Mouse (Mus musculus) ES-CJ7 (cell line): ENCODE data around the gene B9d2.

Experiments
- DNase-seq: peaks from one replicate; pipeline ENCODE4 v3.0.0; 2011; ENCODE audit warnings: low read depth, low spot score

Gene B9d2

DNA sequence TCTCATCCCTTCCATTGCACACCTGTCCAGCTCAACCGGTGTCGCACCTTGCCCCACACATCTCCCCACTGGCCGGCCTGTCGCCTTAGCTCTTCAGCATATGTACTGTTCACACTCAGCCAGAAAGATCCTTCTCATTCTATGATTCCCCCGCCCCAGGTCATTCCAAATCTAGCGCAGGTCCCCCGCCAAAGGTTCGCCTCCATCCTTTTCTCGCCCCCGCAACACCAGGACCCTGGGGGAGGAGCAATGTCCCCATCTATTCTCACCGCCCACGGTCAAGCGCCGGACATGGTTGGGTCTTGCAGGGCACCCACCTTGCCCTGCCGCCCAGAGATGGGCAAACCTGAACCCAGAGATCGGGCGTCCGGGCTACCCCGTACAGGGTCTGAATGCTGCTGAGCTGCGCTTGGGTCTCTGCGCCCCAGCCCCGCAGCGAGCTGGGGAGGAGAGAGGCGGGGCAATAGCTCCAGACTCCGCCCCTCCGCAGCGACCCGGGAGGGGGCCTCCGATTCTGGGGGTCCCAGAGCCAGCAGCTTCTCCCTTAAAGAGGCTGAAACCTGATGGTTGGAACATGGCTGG lies 5.8 kb upstream of the B9d2 start, which contains the start of gene Tmem91:
Gene Tmem91 (minus strand): TSS at position 448 of the 582 bp plus-strand sequence.
- DNase-seq, result no peak

DNA sequence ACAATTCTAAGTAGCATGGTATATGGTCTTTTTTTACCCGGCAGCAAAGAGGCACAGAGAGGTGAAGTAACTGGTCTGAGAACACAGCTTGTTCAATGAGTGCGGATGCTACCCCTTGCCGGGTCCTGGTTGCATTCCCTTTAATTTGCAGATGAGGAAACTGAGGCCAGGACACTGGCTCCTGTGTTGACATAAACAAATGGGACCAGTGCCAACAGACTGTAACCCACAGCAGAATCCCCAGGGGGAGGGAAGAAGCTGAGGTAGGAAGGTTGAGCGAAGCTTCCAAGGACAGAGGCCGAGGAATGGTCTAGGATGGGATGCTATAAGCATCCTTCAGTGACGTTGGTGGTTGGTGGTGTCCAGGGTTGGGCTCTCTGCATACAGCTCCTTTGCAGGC lies 5.2 kb upstream of the B9d2 start:
- no peak for DNase-seq

DNA sequence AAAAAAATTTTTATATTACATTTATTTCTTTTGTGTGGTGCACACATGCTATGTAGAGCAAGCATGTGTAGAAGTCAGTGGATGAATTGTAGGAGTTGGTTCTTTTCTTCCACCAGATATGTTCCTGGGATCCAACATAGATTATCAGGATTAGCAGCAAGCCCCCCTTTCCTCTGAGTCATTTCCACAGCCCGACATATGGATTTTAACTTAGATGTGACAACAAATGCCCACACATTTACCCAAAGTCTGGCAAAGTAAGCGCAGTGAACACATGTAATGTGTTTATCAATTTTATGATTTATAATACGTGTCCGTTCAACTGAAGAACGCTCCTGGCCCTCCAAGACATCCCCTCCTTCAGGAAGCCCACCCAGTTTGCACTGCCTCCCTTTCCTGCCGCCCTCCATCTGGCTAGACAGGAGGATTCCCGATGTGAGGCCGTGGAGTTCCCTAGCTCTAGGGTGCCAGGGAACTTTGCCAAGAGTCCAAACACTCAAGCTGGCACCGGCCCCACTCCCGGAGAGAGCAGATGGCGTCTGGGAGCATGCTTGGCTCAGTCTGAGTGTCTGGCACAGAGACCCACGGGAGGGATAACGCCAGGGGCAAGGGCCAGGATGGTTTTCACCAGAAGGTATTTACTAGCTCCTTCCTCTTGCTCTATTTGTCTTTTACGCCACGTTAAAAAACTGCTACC lies 4.3 kb upstream of the B9d2 start:
- DNase-seq, result no peak

- no peak for DNase-seq
Observed at GRCm38 (mm10) chr7:25677013-25677412, 3.6 kb upstream of the B9d2 start.

GRCm38 (mm10) chr7:25679971-25680370 lies 609 bp upstream of the B9d2 start:
- peak; percentile 55 for DNase-seq

DNA sequence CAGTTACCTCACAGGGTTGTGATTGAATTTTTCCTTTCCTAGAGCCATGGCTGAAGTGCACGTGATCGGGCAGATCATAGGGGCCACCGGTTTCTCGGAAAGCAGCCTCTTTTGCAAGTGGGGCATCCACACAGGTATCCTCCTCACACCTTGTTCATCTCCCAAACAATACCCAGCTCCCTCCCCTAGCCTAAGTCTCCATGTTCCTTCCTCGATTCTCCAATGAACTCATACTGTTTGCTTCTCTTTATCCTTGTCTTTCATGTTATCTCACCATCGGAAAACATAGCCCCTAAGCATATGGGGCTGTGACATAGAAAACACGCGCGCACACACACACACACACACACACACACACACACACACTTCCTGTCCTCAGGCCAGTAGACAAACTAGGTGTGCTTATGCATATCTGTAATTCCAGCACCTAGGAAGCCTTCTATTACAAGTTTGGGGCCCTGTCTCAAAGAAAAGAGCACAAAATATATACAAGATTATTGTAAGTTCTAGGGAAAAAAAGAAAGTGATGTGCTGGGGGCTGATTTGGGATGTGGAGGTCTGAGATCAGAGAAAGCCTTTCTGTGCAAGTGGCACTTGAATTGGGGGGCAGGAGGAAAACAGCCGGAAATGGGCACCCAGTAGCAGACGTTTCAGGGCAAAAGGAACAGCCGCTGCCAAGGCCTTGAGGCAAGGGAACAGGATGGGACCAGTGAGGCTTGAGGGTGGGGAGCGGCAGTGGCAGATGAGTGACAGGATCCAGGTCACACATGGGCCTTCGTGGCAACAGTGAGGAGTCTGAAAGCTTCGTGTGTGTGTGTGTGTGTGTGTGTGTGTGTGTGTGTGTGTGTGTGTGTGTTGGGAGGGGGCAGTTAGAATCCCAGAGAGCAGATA lies 1.0 kb downstream of the B9d2 start:
- no peak for DNase-seq

GRCm38 (mm10) chr7:25683474-25684180 lies 3.0 kb downstream of the B9d2 start:
- no peak for DNase-seq

GRCm38 (mm10) chr7:25684659-25685058 lies 4.1 kb downstream of the B9d2 start:
- DNase-seq, result no peak

- DNase-seq, result no peak
Observed at GRCm38 (mm10) chr7:25685926-25686470, 5.4 kb downstream of the B9d2 start.

DNA sequence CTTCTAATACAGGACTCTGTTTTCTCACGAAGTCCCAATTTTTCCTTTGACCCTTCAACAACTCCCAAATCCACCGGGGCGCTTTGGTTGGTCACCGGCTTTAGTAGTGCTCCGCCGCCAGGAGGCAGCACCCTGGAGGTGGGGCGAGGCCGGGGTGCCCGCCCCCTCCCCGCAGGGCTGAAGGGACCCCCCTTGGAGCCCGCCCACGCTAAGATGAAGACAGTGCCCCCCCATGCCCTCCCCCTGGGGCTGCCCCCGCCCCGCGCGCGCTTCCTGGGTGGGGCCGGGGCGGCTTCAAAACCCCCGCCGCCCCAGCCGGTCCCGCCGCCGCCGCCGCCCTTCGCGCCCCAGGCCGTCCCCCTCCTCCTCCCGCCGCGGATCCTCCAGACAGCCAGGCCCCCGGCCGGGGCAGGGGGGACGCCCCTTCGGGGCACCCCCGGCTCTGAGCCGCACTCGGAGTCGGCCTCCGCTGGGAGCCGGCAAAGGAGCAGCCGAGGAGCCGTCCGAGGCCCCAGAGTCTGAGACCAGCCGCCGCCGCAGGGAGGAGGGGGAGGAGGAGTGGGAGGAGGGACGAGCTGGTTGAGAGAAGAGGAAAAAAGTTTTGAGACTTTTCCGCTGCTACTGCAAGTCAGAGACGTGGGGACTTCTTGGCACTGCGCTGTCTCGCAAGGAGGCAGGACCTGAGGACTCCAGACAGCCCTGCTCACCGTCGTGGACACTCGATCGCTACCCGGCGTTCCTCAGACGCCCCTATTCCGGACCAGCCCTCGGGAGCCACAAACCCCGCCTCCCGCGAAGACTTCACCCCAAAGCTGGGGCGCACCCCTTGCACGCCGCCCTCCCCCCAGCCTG lies 6.3 kb downstream of the B9d2 start, which contains the start of gene Tgfb1:
Gene Tgfb1 (plus strand): TSS at position 323 of the 852 bp plus-strand sequence.
- peak; percentile 68 for DNase-seq

DNA sequence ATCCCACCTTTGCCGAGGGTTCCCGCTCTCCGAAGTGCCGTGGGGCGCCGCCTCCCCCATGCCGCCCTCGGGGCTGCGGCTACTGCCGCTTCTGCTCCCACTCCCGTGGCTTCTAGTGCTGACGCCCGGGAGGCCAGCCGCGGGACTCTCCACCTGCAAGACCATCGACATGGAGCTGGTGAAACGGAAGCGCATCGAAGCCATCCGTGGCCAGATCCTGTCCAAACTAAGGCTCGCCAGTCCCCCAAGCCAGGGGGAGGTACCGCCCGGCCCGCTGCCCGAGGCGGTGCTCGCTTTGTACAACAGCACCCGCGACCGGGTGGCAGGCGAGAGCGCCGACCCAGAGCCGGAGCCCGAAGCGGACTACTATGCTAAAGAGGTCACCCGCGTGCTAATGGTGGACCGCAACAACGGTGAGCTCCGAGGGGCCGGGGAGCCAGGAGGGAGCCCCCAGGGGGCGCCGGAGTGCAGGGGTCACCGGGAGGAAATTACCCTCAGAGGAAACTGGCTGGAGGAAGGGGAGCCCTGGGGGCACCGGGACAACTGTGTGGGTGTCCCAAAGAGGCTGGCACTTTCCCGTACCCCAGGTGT lies 7.3 kb downstream of the B9d2 start:
- no peak for DNase-seq

- DNase-seq, result peak; percentile 89
Observed at GRCm38 (mm10) chr7:25688810-25689586, 8.4 kb downstream of the B9d2 start.

GRCm38 (mm10) chr7:25689603-25690021 lies 9.0 kb downstream of the B9d2 start:
- DNase-seq, result no peak

DNA sequence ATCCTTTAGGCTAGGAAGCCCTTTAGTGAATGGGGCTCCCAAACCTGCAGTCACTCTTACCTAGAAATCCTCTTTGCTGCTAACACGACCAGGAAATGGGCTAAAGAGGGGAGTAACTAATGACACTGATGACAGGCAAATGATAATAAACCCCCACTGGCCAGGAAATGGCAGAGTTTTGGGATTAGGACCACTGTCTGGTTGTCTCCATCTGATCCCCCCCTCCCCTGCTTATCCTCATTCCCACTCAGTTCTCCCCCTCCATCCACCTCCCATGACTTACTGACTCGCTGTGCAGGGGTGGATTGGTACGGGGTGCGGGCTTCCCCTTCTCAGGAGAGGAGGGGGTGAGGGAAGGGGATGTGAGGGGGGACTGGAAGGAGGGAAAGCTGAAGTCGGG lies 9.5 kb downstream of the B9d2 start:
- no peak for DNase-seq

GRCm38 (mm10) chr7:25694104-25694503 lies 13.5 kb downstream of the B9d2 start:
- DNase-seq, result no peak

- peak; percentile 87 for DNase-seq
Observed at GRCm38 (mm10) chr7:25699851-25700250, 19.3 kb downstream of the B9d2 start.

DNA sequence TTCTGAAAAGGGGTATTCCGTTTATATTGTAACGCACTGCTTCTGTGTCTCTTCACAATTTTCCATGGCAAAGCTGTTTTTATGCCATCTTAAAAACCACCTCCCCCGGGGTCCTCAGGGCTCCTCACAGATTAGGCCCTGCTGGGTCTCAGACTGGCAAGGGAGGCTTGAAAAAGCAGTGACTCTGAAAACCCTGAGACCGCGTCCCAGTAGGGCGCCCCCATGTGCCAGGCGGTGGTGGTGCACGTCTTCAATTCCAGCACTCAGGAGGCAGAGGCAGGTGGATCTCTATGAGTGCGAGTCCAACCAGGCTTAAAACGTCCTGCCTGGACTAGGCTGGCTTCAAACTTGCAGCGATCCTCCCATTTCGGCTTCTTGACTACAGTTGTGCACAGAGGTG lies 20.2 kb downstream of the B9d2 start:
- peak; percentile 61 for DNase-seq

GRCm38 (mm10) chr7:25702350-25702749 lies 21.8 kb downstream of the B9d2 start:
- DNase-seq, result peak; percentile 52

GRCm38 (mm10) chr7:25703793-25704494 lies 23.4 kb downstream of the B9d2 start:
- no peak for DNase-seq
